Mouse (Mus musculus): ENCODE results near the gene Olfr993.

Olfr993 gene

DNA sequence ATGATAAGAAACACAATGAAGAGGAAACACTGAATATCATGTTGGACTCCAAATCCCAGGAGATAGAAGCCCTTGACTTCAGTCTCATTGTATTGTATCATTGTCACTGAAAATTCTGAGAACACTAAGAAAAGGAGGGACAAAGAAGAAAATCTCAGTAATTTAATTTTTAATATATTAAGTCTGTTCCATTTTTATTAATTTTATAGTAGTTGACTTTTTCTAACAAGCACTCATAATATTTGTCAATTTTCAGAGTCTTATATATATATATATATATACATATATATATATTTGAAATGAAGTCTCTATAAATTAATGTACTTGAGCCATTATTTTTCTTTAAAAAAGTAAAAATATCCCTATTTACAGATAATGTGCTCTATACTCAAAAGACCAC lies at the start of gene Olfr993:
Gene Olfr993, minus strand, starts transcription at position 101 of the 400 bp plus-strand sequence.
- no peak for DNase-seq (ENCODE audit: low spot score in 2 of 2)

DNA sequence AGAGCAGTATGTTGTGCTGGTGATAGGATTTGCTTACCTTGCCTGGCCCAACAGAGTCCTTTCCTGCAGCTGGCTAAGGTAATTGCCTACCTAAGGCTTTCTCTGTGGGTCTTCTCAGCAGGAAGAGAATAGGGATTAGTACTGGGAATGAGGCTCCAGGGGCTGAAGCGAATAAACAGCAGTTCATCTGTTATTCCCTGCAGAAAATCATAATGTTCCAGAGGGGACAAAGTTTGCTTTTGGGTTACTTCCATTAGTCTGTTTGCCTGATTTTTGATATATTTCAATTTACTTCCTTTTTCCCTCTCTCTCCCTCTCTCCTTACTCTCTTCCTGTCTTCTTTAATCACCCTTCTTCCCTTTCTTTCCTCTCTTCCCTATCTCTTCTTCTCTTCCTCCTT lies 28.9 kb upstream of the Olfr993 start, which contains the start of gene Olfr995:
Gene Olfr995, minus strand, starts transcription at position 101 of the 400 bp plus-strand sequence.
- DNase-seq (ENCODE audit: low spot score in 2 of 2) = no peak

DNA sequence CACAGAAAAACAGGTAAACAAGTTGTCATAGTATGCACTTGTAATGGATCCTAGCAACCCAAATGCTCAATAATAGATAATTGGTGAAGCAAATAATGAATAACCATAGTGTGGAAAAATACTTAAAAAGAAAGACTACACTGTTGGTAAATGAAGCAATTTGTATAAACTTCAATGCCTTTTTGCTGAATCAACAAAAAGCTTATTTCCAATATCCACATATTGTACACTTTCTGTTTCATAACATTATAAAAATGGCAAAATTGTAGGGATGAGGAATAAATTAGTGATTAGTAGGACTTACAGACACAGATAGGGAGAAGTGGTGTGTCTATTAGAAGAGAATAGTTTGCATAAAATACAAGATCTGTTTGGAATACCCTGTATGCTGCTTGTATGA lies 27.9 kb upstream of the Olfr993 start:
- DNase-seq (ENCODE audit: low spot score in 2 of 2) = no peak

DNA sequence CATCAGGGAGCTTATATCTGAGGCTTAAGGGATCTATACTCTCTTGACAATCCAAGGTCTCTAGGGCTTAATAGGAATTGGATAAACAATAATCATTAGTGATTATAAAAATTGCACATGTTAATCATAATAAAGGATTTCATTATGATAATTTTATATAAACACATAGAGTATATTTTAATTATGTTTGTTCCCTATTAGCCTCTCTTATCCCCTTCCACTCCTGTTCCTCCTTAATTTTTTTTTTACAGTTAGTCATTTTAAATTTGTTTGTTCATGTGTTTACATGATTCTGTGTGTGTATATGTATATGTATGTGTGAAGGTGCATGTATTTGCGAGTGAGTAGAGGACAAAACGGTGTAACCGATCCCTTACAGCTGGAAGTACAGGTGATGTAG lies 21.7 kb upstream of the Olfr993 start, which contains the start of gene Olfr994:
Gene Olfr994, minus strand, starts transcription at position 101 of the 400 bp plus-strand sequence.
- DNase-seq (ENCODE audit: low spot score in 2 of 2) = no peak

DNA sequence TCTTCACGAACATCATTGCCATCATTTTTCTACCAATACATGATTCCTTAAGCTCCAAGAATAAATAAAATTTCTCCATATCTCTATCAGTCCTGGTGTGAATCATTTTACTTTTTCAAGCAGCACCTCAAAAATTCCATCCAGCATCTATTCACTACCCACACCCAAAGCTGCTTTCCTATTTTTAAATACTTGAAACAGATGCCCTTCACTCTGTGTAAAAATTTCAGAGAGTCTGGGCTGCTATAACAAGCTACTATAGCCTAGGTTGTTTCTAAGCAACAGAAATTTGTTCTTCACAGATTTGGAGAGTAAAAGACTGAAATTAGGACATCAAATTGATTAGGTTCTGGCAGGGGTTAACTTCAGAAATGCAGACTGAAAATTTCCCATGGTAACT lies 11.2 kb upstream of the Olfr993 start:
- DNase-seq (ENCODE audit: low spot score in 2 of 2) = no peak

DNA sequence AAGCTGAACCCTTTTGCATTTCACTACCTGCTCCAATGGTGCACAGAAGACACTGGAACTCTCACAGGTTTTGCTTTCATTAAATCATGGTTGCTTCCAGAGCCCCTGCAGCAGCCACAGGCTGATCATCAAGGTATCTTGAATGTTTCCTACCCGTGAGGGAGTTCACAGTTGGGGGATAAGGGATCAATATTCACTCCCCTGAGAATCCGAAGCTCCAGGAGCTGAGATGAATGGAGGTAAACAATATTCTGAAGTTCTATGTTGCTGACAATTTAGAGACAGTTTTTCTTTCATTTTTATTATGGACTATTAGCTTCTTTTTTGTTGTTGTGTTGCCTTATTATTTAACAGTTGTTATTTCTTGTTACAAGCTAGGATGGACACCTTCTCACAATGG lies 5.3 kb downstream of the Olfr993 start, which contains the start of gene Olfr992:
Gene Olfr992, minus strand, starts transcription at position 101 of the 400 bp plus-strand sequence.
- no peak for DNase-seq (ENCODE audit: low spot score in 2 of 2)
